Mouse (Mus musculus) olfactory bulb, adult 2 months (tissue): ENCODE measurements around the gene Eif4e2.

ENCODE experiments used
- CTCF ChIP-seq: fragments of 200-500 bp; IDR thresholded peaks from 2 replicates; pipeline ENCODE4 v1.5.1; 2012; ENCODE audit warnings: low read depth, mild to moderate bottlenecking, low read length, moderate library complexity; ENCODE audit not compliant: insufficient read depth
- POLR2A ChIP-seq: fragments of 200-500 bp; IDR thresholded peaks from 2 replicates; pipeline ENCODE4 v1.6.1; 2012; ENCODE audit warnings: mild to moderate bottlenecking, low read depth, low read length, moderate library complexity; ENCODE audit not compliant: insufficient read depth

GRCm38 (mm10) chr1:87287105-87287504 lies 73.4 kb downstream of the Eif4e2 start:
- TF ChIP-seq CTCF (no peak), POLR2A (no peak)
